Mouse (Mus musculus) forebrain, postnatal 0 days (tissue): ENCODE measurements at regions not wholly inside any gene's neighbourhood (a gene's known extent, or its start where the extent isn't known, plus 50 kb on each side); places are given as distances from the start of the nearest gene placed in this dataset.

Experiments
- ATAC-seq: fragments of 200-750 bp; cut with Nextera tagmentation; 2 replicates; pipeline ENCODE4 v1.8.0; 2017; ENCODE audit warnings: mild to moderate bottlenecking, moderate library complexity
- DNase-seq: peaks from one replicate; pipeline ENCODE4 v3.0.0-alpha.2; 2015
- H3K27ac ChIP-seq: fragments of 300-500 bp; sonication (generic); 2 replicates; pipeline ENCODE4 v1.5.1; 2014; ENCODE audit warnings: low read depth, mild to moderate bottlenecking, antibody characterized with exemption, low read length, moderate library complexity, mixed read lengths
- H3K27me3 ChIP-seq: fragments of 300-500 bp; sonication (generic); 2 replicates; pipeline ENCODE4 v1.6.1; 2014; ENCODE audit warnings: mild to moderate bottlenecking, low read length, mixed read lengths; ENCODE audit not compliant: insufficient read depth
- H3K36me3 ChIP-seq: fragments of 300-500 bp; sonication (generic); 2 replicates; pipeline ENCODE4 v1.6.1; 2014; ENCODE audit warnings: mild to moderate bottlenecking, moderate library complexity; ENCODE audit not compliant: insufficient read depth
- H3K4me1 ChIP-seq: fragments of 300-500 bp; sonication (generic); 2 replicates; pipeline ENCODE4 v1.6.1; 2014; ENCODE audit warnings: antibody characterized with exemption; ENCODE audit not compliant: insufficient read depth
- H3K4me2 ChIP-seq: fragments of 300-500 bp; sonication (generic); 2 replicates; pipeline ENCODE4 v1.6.1; 2014; ENCODE audit warnings: low read depth, mild to moderate bottlenecking, moderate library complexity
- H3K4me3 ChIP-seq: fragments of 300-500 bp; sonication (generic); 2 replicates; pipeline ENCODE4 v1.5.1; 2014; ENCODE audit warnings: low read depth, low read length, mixed read lengths
- H3K9ac ChIP-seq: fragments of 300-500 bp; sonication (generic); 2 replicates; pipeline ENCODE4 v1.6.1; 2014; ENCODE audit warnings: mild to moderate bottlenecking
- H3K9me3 ChIP-seq: fragments of 300-500 bp; sonication (generic); 2 replicates; pipeline ENCODE4 v1.6.1; 2016; ENCODE audit warnings: low read length
- CTCF ChIP-seq: sonication (generic); IDR thresholded peaks from 2 replicates; pipeline ENCODE4 v1.5.1; 2016; ENCODE audit warnings: antibody characterized with exemption, control low read depth, low read depth
- WGBS: fragments of 180-500 bp; shearing (Covaris S2); extraction: QIAGEN DNeasy Blood & Tissue Kit; methylation state at CpG from one replicate; pipeline ENCODE4 v1.1.7; 2014; 5-methylcytosine and 5-hydroxymethylcytosine counted together

- WGBS, result 34% methylated on average over 5 of the region's 5 CpGs
- DNase-seq (peak; percentile 6), ATAC-seq (peak; percentile 63)
- Histone ChIP-seq H3K27me3 (no peaks in the 10 kb centered on the region), H3K4me3 (no peak overlapping the region), H3K4me2 (no peak overlapping the region), H3K9me3 (no peaks in the 10 kb centered on the region), H3K4me1 (no peaks in the 10 kb centered on the region), H3K9ac (no peak overlapping the region), H3K36me3 (no peaks in the 10 kb centered on the region), H3K27ac (no peak overlapping the region)
- no peak for TF ChIP-seq CTCF
These were observed 253.4 kb upstream of the Amot start for GRCm38 (mm10) chrX:145758406-145758805.

GRCm38 (mm10) chrX:145753427-145753826, 248.4 kb upstream of the Amot start:
- H3K36me3 ChIP-seq, result no peaks in the 10 kb centered on the region
- TF ChIP-seq CTCF, result no peak
- 86% methylated on average over 2 of the region's 2 CpGs for WGBS
- no peaks in the 10 kb centered on the region for H3K4me1 ChIP-seq
- DNase-seq, result no peak
- H3K27ac ChIP-seq, result no peak overlapping the region
- H3K27me3 ChIP-seq, result no peaks in the 10 kb centered on the region
- H3K9ac ChIP-seq, result no peak overlapping the region
- H3K4me2 ChIP-seq, result no peak overlapping the region
- H3K4me3 ChIP-seq, result no peak overlapping the region
- H3K9me3 ChIP-seq, result no peaks in the 10 kb centered on the region
- ATAC-seq, result no peak
